Mouse (Mus musculus) heart, embryonic 13.5 days (tissue): ENCODE results near the gene Gm2115. TPM values are rescaled to one million over a fixed set of nuclear protein-coding genes. Genes with fewer than 3 reads are reported as not detected.
A peak's percentile ranks its signal among the peaks of the same experiment; 100 is the strongest.

ENCODE experiments used
- ATAC-seq: fragments of 200-750 bp; cut with Nextera tagmentation; 2 replicates; pipeline ENCODE4 v1.8.0; 2017; ENCODE audit warnings: moderate TSS enrichment; ENCODE audit not compliant: insufficient number of reproducible peaks, low FRiP score, low TSS enrichment; ENCODE audit errors: extremely low read depth
- H3K27ac ChIP-seq: fragments of 300-500 bp; sonication (generic); replicated peaks from 2 replicates; pipeline ENCODE4 v1.5.1; 2015; ENCODE audit warnings: moderate library complexity, mild to moderate bottlenecking, inconsistent platforms
- H3K27me3 ChIP-seq: fragments of 300-500 bp; sonication (generic); replicated peaks from 2 replicates; pipeline ENCODE4 v1.6.1; 2015; ENCODE audit warnings: mild to moderate bottlenecking, inconsistent platforms
- H3K36me3 ChIP-seq: fragments of 300-500 bp; sonication (generic); 2 replicates; pipeline ENCODE4 v1.6.1; 2015; ENCODE audit warnings: mild to moderate bottlenecking, inconsistent platforms
- H3K4me1 ChIP-seq: fragments of 300-500 bp; sonication (generic); 2 replicates; pipeline ENCODE4 v1.6.1; 2015; ENCODE audit warnings: inconsistent platforms
- H3K4me2 ChIP-seq: fragments of 300-500 bp; sonication (generic); 2 replicates; pipeline ENCODE4 v1.6.1; 2015; ENCODE audit warnings: inconsistent platforms, mild to moderate bottlenecking, moderate library complexity
- H3K4me3 ChIP-seq: fragments of 300-500 bp; sonication (generic); 2 replicates; pipeline ENCODE4 v1.5.1; 2015; ENCODE audit warnings: moderate library complexity, mild to moderate bottlenecking, inconsistent platforms
- H3K9ac ChIP-seq: fragments of 300-500 bp; sonication (generic); 2 replicates; pipeline ENCODE4 v1.6.1; 2015; ENCODE audit warnings: inconsistent platforms, mild to moderate bottlenecking, moderate library complexity
- H3K9me3 ChIP-seq: fragments of 300-500 bp; sonication (generic); 2 replicates; pipeline ENCODE4 v1.6.1; 2016; ENCODE audit warnings: inconsistent platforms
- WGBS: fragments of 180-500 bp; shearing (Covaris S2); methylation state at CpG from one replicate; pipeline ENCODE4 v1.1.7; 2015; ENCODE audit warnings: mixed read lengths; 5-methylcytosine and 5-hydroxymethylcytosine counted together
- polyA plus RNA-seq: library from polyadenylated mRNA; unstranded; fragments of >200 nt; fragmentation: Nextera tagmentation; extraction: Ambion mirVana; gene quantifications from 2 replicates; pipeline ENCODE4 v1.2.1, GENCODE M21; 2015

Gene Gm2115
- polyA plus RNA-seq, 1 experiment from 2014 or later, result 0.44 TPM

DNA sequence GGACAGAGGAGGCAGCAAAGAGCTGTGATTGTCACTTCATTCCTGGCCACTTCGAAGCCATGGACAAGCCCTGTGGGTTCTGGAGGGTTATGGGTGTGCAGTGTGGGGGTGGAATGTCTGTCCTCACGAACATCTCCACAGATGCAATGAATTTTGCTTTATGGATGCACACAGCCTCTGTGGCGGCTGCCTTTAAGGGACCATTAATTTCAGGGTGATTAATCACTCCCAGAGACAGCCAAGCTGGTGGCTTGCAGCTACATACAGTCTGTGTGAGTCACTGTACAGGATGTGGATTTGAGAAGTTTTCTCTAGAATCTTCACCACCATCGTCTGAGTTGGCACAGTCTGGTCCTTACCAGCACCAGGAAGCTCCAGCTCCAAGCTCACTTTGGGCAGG is 17.9 kb downstream of the Gm2115 start:
- Histone ChIP-seq H3K4me3 (no peak overlapping the region), H3K36me3 (no peaks in the 10 kb centered on the region), H3K4me1 (no peaks in the 10 kb centered on the region), H3K9ac (no peak overlapping the region), H3K27me3 (no peaks in the 10 kb centered on the region; the same call in 1 of the 2 replicates), H3K4me2 (no peak overlapping the region), H3K27ac (no peak overlapping the region), H3K9me3 (no peaks in the 10 kb centered on the region)
- WGBS, result 68% methylated on average over 4 of the region's 4 CpGs
- no peak for ATAC-seq

DNA sequence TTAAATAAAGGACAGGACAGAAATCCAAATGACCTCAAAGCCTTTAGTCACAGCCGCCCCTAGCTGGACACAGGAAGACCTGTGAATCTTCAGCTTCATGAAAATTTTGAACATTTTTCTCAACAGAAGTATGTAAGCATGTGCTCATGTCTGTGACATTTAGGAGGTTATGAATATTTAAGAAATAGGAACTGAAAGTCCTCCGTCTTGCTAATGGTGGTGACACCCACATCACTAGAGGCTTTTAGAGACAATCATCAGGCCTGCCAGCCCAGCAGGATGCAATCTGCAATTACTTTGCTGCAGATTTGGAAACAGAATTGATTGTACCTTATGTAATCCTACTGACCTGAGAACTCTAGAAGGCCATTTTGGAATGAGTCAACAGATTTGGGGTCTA is 22.7 kb downstream of the Gm2115 start:
- ATAC-seq, result no peak
- H3K27ac ChIP-seq, result no peak overlapping the region
- H3K9me3 ChIP-seq, result no peaks in the 10 kb centered on the region
- WGBS, result 80% methylated on average over 2 of the region's 2 CpGs
- H3K4me3 ChIP-seq, result no peak overlapping the region
- no peak overlapping the region for H3K9ac ChIP-seq
- H3K36me3 ChIP-seq, result no peaks in the 10 kb centered on the region
- no peaks in the 10 kb centered on the region for H3K27me3 ChIP-seq
- no peaks in the 10 kb centered on the region for H3K4me1 ChIP-seq
- H3K4me2 ChIP-seq, result no peak overlapping the region

DNA sequence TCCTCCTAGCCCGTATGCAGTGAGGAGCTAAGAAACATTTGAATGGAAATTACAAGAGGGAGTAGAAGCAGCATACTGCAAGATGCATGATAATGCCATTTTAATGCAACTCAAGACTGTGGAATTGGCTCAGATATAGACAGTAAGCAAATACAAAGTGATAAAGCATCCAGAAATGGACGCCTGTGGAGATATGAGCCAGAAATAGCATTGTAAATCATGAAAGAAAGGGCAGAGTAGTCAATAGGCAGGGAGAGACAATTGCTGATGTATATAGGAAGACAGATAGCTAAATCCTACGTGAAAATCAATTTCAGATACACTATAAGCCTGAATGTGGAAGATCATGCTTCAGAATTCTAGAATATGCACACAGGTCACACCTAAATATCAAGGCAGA is 26.5 kb downstream of the Gm2115 start:
- Histone ChIP-seq H3K4me1 (no peaks in the 10 kb centered on the region), H3K27me3 (no peaks in the 10 kb centered on the region), H3K9ac (no peak overlapping the region), H3K36me3 (no peaks in the 10 kb centered on the region), H3K4me3 (no peak overlapping the region), H3K4me2 (no peak overlapping the region), H3K9me3 (no peaks in the 10 kb centered on the region), H3K27ac (no peak overlapping the region)
- no peak for ATAC-seq
- 53% methylated on average over 3 of the region's 3 CpGs for WGBS

DNA sequence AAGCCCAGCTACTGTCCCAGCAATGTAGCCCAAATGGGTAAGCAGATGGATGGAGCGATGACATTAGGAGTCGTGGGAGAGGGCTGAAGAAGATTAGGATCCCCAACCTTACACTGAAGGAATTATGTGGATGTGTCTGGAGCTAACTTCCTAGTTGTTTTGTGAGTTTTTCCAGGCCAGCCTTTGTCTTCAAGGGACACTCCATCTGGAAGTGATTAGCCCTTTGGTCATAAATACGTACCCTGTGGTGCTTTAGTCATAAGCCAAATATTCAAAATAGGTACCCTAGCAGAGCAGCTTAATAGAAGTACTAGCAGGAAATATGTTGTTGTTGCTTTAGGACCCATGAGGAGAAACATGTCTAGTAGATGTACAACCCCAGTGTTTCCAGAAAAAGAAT is 28.6 kb downstream of the Gm2115 start:
- no peaks in the 10 kb centered on the region for H3K27me3 ChIP-seq
- H3K9ac ChIP-seq, result no peak overlapping the region
- H3K4me2 ChIP-seq, result no peak overlapping the region
- H3K27ac ChIP-seq, result no peak overlapping the region
- no peaks in the 10 kb centered on the region for H3K9me3 ChIP-seq
- H3K4me1 ChIP-seq, result no peaks in the 10 kb centered on the region
- no peaks in the 10 kb centered on the region for H3K36me3 ChIP-seq
- ATAC-seq, result no peak
- no peak overlapping the region for H3K4me3 ChIP-seq
- WGBS, result 66% methylated on average over 3 of the region's 3 CpGs

DNA sequence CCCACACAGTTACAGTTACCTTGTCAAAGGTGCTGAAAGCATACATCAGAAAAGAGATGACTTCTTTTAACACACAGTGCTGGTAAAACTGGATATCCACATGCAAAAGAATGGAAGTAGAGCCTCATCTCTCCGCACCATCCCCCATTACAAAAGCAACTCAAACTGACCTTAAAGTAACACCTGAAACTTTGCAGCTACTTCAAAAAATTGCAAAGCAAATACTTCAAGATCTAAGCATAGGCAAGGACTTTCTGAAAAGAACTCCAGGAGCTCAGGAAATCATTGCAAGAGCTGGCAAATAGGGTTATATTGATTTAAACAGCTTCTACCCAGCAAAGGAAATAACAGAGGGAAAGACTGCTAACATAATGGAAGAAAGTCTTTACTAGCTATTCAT is 31.7 kb downstream of the Gm2115 start:
- Histone ChIP-seq H3K9me3 (no peaks in the 10 kb centered on the region), H3K4me3 (no peak overlapping the region), H3K27ac (no peak overlapping the region), H3K36me3 (no peaks in the 10 kb centered on the region), H3K9ac (no peak overlapping the region), H3K27me3 (no peaks in the 10 kb centered on the region), H3K4me2 (no peak overlapping the region), H3K4me1 (peaks cover 8% of the 10 kb centered on the region)
- no peak for ATAC-seq
- 95% methylated on average over 1 of the region's 1 CpGs for WGBS

DNA sequence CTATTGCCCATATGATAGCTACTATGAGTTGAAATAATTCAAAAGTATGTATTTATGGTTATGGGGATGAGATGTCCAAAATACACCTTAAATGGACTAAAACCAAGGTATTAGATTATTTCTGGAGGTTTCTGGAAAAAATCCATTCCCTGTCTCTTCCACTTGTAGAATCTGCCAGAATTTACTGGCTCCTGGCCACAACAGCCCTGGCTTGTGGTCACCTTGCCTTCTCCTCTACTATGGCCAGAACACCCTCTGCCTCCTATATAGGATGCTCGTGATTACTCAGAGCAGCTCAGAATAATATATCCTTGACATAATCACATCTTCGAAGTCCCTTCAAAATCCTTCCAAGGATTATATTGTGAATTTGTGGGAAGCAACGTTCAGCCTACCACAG is 35.5 kb downstream of the Gm2115 start:
- WGBS, result 72% methylated on average over 3 of the region's 3 CpGs
- Histone ChIP-seq H3K36me3 (no peaks in the 10 kb centered on the region), H3K27me3 (no peaks in the 10 kb centered on the region), H3K9me3 (no peaks in the 10 kb centered on the region), H3K9ac (no peak overlapping the region), H3K4me1 (peaks cover 23% of the 10 kb centered on the region), H3K4me2 (no peak overlapping the region), H3K27ac (no peak overlapping the region), H3K4me3 (no peak overlapping the region)
- ATAC-seq, result no peak

DNA sequence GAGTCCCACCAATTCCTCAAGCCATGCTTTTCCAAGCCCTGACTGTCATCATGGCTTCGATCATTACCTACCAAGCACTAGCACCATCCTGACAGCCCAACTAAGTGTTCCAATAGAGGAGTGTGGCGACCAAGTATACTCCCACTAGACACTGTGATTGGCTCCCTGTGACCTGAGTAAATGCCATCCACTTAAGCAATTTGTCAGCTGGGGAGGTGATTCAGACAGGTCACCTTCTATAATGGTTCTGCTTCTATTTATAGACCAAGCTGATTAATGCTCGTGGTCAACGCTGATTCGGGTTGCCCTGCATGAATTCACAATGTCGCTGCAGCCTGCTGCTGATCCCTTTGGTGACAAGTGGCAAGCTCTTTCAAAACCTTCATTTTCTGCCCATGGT is 37.4 kb downstream of the Gm2115 start:
- no peak overlapping the region for H3K9ac ChIP-seq
- peaks cover 23% of the 10 kb centered on the region for H3K4me1 ChIP-seq
- 0 out of 2 replicates have a peak, but pooled peaks have one; percentile 31 for ATAC-seq
- H3K4me3 ChIP-seq, result no peak overlapping the region
- 27% methylated on average over 6 of the region's 6 CpGs for WGBS
- H3K36me3 ChIP-seq, result no peaks in the 10 kb centered on the region
- no peaks in the 10 kb centered on the region for H3K9me3 ChIP-seq
- H3K27ac ChIP-seq, result peak overlapping the region; percentile 77
- no peak overlapping the region for H3K4me2 ChIP-seq
- no peaks in the 10 kb centered on the region for H3K27me3 ChIP-seq

DNA sequence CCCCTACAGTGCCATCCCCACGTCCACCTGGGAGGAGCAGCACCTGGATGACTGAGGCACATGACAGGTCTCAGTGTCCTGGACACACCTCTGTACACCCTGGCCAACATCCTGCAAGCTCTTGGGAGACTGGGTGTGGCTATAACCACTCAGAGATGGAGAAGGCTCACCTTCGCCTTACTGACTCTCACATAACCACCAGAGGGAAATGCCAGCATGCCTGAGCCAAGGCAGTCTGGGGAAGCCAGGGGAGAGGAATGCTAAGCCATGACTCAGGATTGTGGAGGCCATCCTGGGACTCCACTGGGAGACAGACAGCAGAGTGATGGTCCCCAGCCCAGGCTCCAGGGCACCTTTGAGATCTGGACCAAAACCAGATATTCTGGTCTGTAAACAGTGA is 48.3 kb downstream of the Gm2115 start:
- Histone ChIP-seq H3K36me3 (no peaks in the 10 kb centered on the region), H3K27ac (no peak overlapping the region), H3K4me1 (no peaks in the 10 kb centered on the region), H3K9me3 (no peaks in the 10 kb centered on the region), H3K4me3 (no peak overlapping the region), H3K9ac (no peak overlapping the region), H3K4me2 (no peak overlapping the region), H3K27me3 (no peaks in the 10 kb centered on the region)
- no peak for ATAC-seq
- 66% methylated on average over 2 of the region's 2 CpGs for WGBS

DNA sequence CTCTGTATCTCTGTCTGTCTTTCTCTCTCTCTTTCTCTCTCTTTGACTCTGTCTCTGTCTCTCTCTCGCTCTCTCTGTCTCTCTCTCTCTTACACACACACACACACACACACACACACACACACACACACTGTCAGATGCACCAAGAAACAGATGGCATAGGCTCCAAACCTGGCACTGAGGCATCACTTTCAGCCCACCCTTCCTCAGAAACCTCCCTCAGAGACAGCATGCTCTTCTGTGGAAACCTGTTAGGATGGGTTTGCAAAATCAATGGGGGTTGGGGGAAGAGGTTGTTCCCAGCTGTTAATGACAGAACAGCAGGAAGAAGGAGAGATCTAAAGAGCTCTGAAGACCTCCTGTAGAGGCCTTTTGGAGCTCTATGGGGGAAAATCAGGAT is 50.1 kb downstream of the Gm2115 start:
- no peak for ATAC-seq
- H3K27ac ChIP-seq, result no peak overlapping the region
- H3K4me3 ChIP-seq, result no peak overlapping the region
- no peaks in the 10 kb centered on the region for H3K27me3 ChIP-seq
- H3K4me2 ChIP-seq, result no peak overlapping the region
- H3K9ac ChIP-seq, result no peak overlapping the region
- 83% methylated on average over 1 of the region's 1 CpGs for WGBS
- no peaks in the 10 kb centered on the region for H3K9me3 ChIP-seq
- no peaks in the 10 kb centered on the region for H3K4me1 ChIP-seq
- H3K36me3 ChIP-seq, result no peaks in the 10 kb centered on the region

DNA sequence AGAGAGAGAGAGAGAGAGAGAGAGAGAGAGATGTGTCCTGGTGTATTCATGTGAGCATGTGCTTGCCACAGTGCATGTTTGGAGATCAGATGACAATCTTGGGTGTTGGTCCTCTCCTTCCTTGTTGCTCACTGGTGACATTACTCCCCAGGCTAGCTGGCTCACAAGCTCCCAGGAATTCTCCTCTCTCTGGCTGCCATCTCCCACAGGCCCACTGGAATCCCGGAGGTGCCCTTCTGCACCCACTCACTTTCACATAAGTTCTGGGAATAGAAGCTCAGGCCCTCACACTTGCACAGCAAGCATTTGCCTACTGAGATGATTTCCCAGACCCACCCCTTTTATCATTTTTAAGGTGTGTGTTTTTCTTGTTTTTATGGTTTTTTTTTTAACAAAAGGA is 51.0 kb downstream of the Gm2115 start:
- no peak overlapping the region for H3K4me2 ChIP-seq
- no peaks in the 10 kb centered on the region for H3K4me1 ChIP-seq
- no peak overlapping the region for H3K27ac ChIP-seq
- no peak overlapping the region for H3K4me3 ChIP-seq
- H3K9me3 ChIP-seq, result no peaks in the 10 kb centered on the region
- H3K27me3 ChIP-seq, result no peaks in the 10 kb centered on the region
- H3K9ac ChIP-seq, result no peak overlapping the region
- H3K36me3 ChIP-seq, result no peaks in the 10 kb centered on the region
- WGBS, result 63% methylated on average over 1 of the region's 1 CpGs
- no peak for ATAC-seq

DNA sequence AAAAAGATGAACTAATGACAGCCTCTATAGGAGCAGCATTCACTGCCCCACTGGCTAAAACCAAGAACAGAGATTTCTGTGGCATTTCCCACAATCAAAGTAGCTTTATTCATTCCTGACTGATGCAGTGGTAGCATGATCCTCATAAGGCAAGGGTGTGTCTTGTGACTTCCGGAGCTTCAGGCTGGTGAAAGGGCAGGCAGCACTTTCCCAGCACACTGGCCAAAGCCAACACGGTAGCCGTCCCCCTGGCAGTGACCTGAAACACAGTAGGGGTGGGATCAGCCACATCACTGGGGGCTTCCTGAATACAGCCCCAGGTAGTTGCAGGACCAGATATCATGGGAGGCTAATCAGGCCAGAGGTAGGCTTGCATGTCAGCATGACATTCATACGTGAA is 56.3 kb downstream of the Gm2115 start:
- 90% methylated on average over 4 of the region's 4 CpGs for WGBS
- H3K36me3 ChIP-seq, result no peaks in the 10 kb centered on the region
- H3K4me3 ChIP-seq, result no peak overlapping the region
- no peaks in the 10 kb centered on the region for H3K9me3 ChIP-seq
- no peak overlapping the region for H3K27ac ChIP-seq
- H3K9ac ChIP-seq, result no peak overlapping the region
- no peak overlapping the region for H3K4me2 ChIP-seq
- H3K27me3 ChIP-seq, result no peaks in the 10 kb centered on the region
- ATAC-seq, result no peak
- H3K4me1 ChIP-seq, result peaks cover 18% of the 10 kb centered on the region

DNA sequence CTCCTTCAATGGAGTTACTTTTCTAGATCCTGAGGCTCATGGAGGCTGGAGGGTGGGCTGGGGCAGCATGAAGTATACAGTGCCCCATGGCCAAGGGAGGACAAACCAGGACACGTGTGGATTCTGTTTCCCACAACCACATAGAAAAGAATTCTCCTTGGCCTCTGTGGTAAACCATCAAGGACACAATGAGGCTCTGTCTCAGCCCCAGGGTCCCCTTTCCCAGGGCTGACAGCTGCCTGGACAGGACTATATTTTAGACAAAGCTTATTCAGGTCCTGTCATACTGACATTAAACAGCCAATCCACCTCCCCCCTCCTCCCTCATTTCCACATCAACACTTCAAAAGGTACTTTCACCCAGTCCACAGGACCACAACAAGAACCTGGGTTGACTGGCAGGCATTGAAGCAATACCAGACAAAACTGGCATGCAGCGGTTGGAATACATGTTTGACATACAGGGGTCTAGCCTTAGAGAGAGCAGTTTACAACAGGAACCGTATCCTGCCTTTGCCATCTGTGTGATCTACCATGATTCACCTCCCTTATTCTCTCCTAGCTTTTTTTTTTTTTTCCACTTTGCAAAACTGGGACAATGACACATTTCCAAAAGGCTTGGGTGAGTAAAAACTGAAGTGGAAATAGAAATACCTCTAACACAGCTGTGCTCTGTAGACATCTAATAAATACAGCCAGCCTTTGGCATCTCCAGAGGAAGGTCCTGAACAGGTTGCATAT is 57.8 kb downstream of the Gm2115 start:
- H3K27ac ChIP-seq, result 0 out of 2 replicates have a peak overlapping the region, but pooled peaks have one; percentile 20
- no peaks in the 10 kb centered on the region for H3K27me3 ChIP-seq
- no peaks in the 10 kb centered on the region for H3K9me3 ChIP-seq
- WGBS, result 61% methylated on average over 3 of the region's 3 CpGs
- H3K4me3 ChIP-seq, result no peak overlapping the region
- H3K4me1 ChIP-seq, result peaks cover 18% of the 10 kb centered on the region
- H3K4me2 ChIP-seq, result no peak overlapping the region
- no peak overlapping the region for H3K9ac ChIP-seq
- no peak for ATAC-seq
- no peaks in the 10 kb centered on the region for H3K36me3 ChIP-seq
